Mouse (Mus musculus): Measurements from ENCODE around the gene Smarcd1.

DNA sequence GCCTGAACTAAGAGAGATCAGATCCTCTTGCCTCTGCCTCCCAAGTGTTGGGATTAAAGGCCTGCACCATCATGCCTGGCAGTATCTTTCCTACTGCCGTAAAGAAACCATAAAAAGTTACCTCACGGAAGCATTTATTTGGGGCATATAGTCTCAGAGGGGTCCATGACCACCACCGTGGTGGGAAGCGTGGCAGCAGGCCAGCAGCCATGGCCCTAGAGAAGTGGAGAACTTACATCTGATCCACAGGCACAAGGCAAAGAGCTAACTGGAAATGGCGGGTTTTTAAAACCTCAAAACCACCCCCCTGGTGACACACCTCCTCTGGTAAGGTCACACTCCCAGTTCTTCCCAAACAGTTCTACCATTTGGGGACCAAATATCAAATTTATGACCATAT is 26.3 kb downstream of the Smarcd1 start:
- TF ChIP-seq CTCF (IDR thresholded peaks at IDR 0.05; ENCODE audit: extremely low read depth, insufficient read depth, low read length) (no peak), POLR2A (IDR thresholded peaks at IDR 0.05; ENCODE audit: extremely low read depth, insufficient read depth, low read length) (no peak)
